Comparison of ENCODE assay signal across 12 mouse cellular contexts in the genomic region with DNA sequence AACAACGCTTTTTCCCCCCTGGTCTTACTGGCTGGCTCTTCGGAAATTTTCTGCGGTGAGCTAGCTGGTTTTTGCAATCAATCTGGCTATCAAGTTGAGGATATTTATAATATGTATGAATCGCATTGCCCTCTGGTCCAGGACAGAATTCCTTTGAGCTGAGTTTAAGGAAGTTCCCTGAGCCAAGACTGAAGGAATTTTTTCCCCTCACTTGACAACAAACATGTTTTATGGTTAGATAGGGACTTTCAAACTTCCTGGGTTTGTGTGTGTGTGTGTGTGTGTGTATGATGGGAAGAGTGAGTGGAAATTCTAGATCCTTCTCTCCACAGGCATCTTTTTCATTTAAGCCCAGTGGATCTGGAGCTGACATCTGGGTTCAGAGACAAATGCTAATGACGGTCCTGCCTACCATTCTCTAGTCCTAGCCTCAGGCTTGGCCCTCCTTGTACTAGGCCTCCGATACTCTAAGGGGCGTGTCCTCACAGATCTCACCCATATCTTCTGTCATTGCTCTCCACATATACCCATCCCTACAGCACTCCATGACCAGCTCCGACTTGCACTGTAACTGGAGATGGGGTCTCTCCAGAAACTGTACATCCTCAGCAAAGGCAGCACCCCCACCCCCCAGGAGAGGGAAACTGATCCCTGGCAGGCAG. TPM values are rescaled to one million over a fixed set of nuclear protein-coding genes. Genes with fewer than 3 reads are reported as not detected.
DNase-seq lines count a peak whose midpoint lies in the region; ATAC-seq and TF ChIP-seq lines count a peak whose summit lies in the region.
"Had no signal": no experiment of that assay in that cellular context is flagged by ENCODE, and none has a peak within 500 bp of the region (broad histone marks: within the 10 kb centered on the region; RNA-seq: fewer than 3 reads in every experiment).

No protein-coding gene starts in this region.

- ATAC-seq in embryonic facial prominence, embryonic 11.5 days (replicated peaks; ENCODE audit: insufficient number of reproducible peaks, low FRiP score, low TSS enrichment, low read depth), result peak; percentile 25; the same call in 1 of the 2 replicates
- ATAC-seq in stomach, embryonic 15.5 days (ENCODE audit: insufficient read depth, low FRiP score, low read depth), result peak; percentile 67; the same call in 1 of the 2 replicates
- ATAC-seq in stomach, postnatal 0 days (ENCODE audit: low FRiP score, low TSS enrichment), result no peak
- ATAC-seq in limb, embryonic 13.5 days (ENCODE audit: low FRiP score, low read depth), result peak; percentile 60
- ATAC-seq: forebrain, embryonic 13.5 days had no signal

- no peak overlapping the region for H3K4me3 ChIP-seq in embryonic facial prominence, embryonic 11.5 days (ENCODE audit: low read depth, low read length)
- no peak overlapping the region for H3K4me3 ChIP-seq in embryonic facial prominence, embryonic 10.5 days
- H3K4me3 ChIP-seq in stomach, embryonic 15.5 days (replicated peaks), result no peak overlapping the region
- H3K4me3 ChIP-seq in stomach, postnatal 0 days (ENCODE audit: low read depth, low read length), result no peak overlapping the region
- H3K4me3 ChIP-seq in limb, embryonic 13.5 days, result no peak overlapping the region
- H3K4me3 ChIP-seq: forebrain, embryonic 13.5 days; neural tube, embryonic 13.5 days had no signal

- WGBS in embryonic facial prominence, embryonic 11.5 days, result 57% methylated on average over 8 of the region's 8 CpGs
- 62% methylated on average over 8 of the region's 8 CpGs for WGBS in embryonic facial prominence, embryonic 10.5 days
- WGBS in stomach, embryonic 15.5 days, result 39% methylated on average over 8 of the region's 8 CpGs
- WGBS in stomach, postnatal 0 days, result 36% methylated on average over 8 of the region's 8 CpGs
- WGBS in limb, embryonic 13.5 days, result 52% methylated on average over 8 of the region's 8 CpGs

- H3K36me3 ChIP-seq in embryonic facial prominence, embryonic 11.5 days (replicated peaks; ENCODE audit: control insufficient read depth, insufficient read depth, low read depth, low read length), result peaks cover 3% of the 10 kb centered on the region; the same call in 1 of the 2 replicates
- peaks cover 9% of the 10 kb centered on the region for H3K36me3 ChIP-seq in embryonic facial prominence, embryonic 10.5 days (replicated peaks)
- H3K36me3 ChIP-seq in stomach, embryonic 15.5 days, result no peaks in the 10 kb centered on the region
- H3K36me3 ChIP-seq in stomach, postnatal 0 days (ENCODE audit: control insufficient read depth, insufficient read depth, low read length), result peaks cover 2% of the 10 kb centered on the region; the same call in 1 of the 2 replicates
- peaks cover 5% of the 10 kb centered on the region for H3K36me3 ChIP-seq in limb, embryonic 13.5 days
- H3K36me3 ChIP-seq: neural tube, embryonic 13.5 days had no signal

- no peaks in the 10 kb centered on the region for H3K4me1 ChIP-seq in embryonic facial prominence, embryonic 11.5 days (ENCODE audit: control insufficient read depth, insufficient read depth, low read length)
- peaks cover 35% of the 10 kb centered on the region for H3K4me1 ChIP-seq in embryonic facial prominence, embryonic 10.5 days
- H3K4me1 ChIP-seq in stomach, embryonic 15.5 days, result peaks cover 4% of the 10 kb centered on the region
- no peaks in the 10 kb centered on the region for H3K4me1 ChIP-seq in stomach, postnatal 0 days (replicated peaks; ENCODE audit: control insufficient read depth, insufficient read depth)
- H3K4me1 ChIP-seq in limb, embryonic 13.5 days, result peaks cover 16% of the 10 kb centered on the region

- H3K9me3 ChIP-seq in embryonic facial prominence, embryonic 11.5 days (replicated peaks; ENCODE audit: control insufficient read depth, low read length), result no peaks in the 10 kb centered on the region
- H3K9me3 ChIP-seq in embryonic facial prominence, embryonic 10.5 days, result no peaks in the 10 kb centered on the region
- no peaks in the 10 kb centered on the region for H3K9me3 ChIP-seq in stomach, embryonic 15.5 days
- no peaks in the 10 kb centered on the region for H3K9me3 ChIP-seq in stomach, postnatal 0 days (ENCODE audit: control insufficient read depth, low read length)
- H3K9me3 ChIP-seq in limb, embryonic 13.5 days, result no peaks in the 10 kb centered on the region; the same call in 1 of the 2 replicates
- H3K9me3 ChIP-seq: forebrain, embryonic 13.5 days; neural tube, embryonic 13.5 days had no signal

- no peak overlapping the region; the same call in 1 of the 2 replicates for H3K9ac ChIP-seq in embryonic facial prominence, embryonic 11.5 days (replicated peaks; ENCODE audit: low read length)
- H3K9ac ChIP-seq in stomach, embryonic 15.5 days, result no peak overlapping the region
- no peak overlapping the region for H3K9ac ChIP-seq in stomach, postnatal 0 days (ENCODE audit: low read length)
- no peak overlapping the region for H3K9ac ChIP-seq in limb, embryonic 13.5 days
- H3K9ac ChIP-seq: forebrain, embryonic 13.5 days; hindbrain, embryonic 14.5 days had no signal

- no peak overlapping the region for H3K4me2 ChIP-seq in embryonic facial prominence, embryonic 11.5 days (ENCODE audit: low read depth, low read length)
- no peak overlapping the region for H3K4me2 ChIP-seq in stomach, embryonic 15.5 days
- no peak overlapping the region for H3K4me2 ChIP-seq in stomach, postnatal 0 days (replicated peaks; ENCODE audit: low read depth)
- H3K4me2 ChIP-seq in limb, embryonic 13.5 days (replicated peaks), result no peak overlapping the region
- H3K4me2 ChIP-seq: forebrain, embryonic 13.5 days; hindbrain, embryonic 14.5 days; neural tube, embryonic 13.5 days had no signal

- no peak for DNase-seq in embryonic facial prominence, embryonic 11.5 days (ENCODE audit: low spot score)
- no peak for DNase-seq in embryonic facial prominence, embryonic 10.5 days (ENCODE audit: low spot score)
- no peak for DNase-seq in stomach, postnatal 0 days (ENCODE audit: low spot score)
- no peak for DNase-seq in left cerebral cortex, adult 9 months (ENCODE audit: low spot score in 2 of 2)
- DNase-seq in testis, postnatal 14 days (ENCODE audit: low spot score), result no peak
- no peak for DNase-seq in right cerebral cortex, adult 18-20 months

- no peak for TF ChIP-seq EP300 in stomach, postnatal 0 days (optimal IDR thresholded peaks at IDR 0.05)

- H3K27me3 ChIP-seq in embryonic facial prominence, embryonic 11.5 days (ENCODE audit: control insufficient read depth, insufficient read depth, low read length), result no peaks in the 10 kb centered on the region
- H3K27me3 ChIP-seq in embryonic facial prominence, embryonic 10.5 days (replicated peaks; ENCODE audit: low read depth, poor library complexity, severe bottlenecking), result peaks cover 17% of the 10 kb centered on the region
- no peaks in the 10 kb centered on the region for H3K27me3 ChIP-seq in stomach, embryonic 15.5 days (replicated peaks)
- H3K27me3 ChIP-seq in stomach, postnatal 0 days (ENCODE audit: control insufficient read depth, insufficient read depth, low read length), result no peaks in the 10 kb centered on the region
- H3K27me3 ChIP-seq in limb, embryonic 13.5 days, result peaks cover 6% of the 10 kb centered on the region; the same call in 1 of the 2 replicates
- H3K27me3 ChIP-seq: CH12.LX; forebrain, embryonic 13.5 days; neural tube, embryonic 13.5 days had no signal

- H3K27ac ChIP-seq in embryonic facial prominence, embryonic 11.5 days (replicated peaks; ENCODE audit: low read depth, low read length), result no peak overlapping the region
- no peak overlapping the region for H3K27ac ChIP-seq in embryonic facial prominence, embryonic 10.5 days (replicated peaks)
- H3K27ac ChIP-seq in stomach, embryonic 15.5 days, result 0 out of 2 replicates have a peak overlapping the region, but pooled peaks have one; percentile 21
- no peak overlapping the region for H3K27ac ChIP-seq in stomach, postnatal 0 days (replicated peaks)
- H3K27ac ChIP-seq in limb, embryonic 13.5 days, result no peak overlapping the region
- H3K27ac ChIP-seq: forebrain, embryonic 13.5 days; hindbrain, embryonic 14.5 days; neural tube, embryonic 13.5 days had no signal

- TF ChIP-seq CTCF in stomach, postnatal 0 days (IDR thresholded peaks at IDR 0.05; ENCODE audit: low read depth), result no peak

RNA-seq across cellular contexts. Expression of gene Islr2, which starts 10.5 kb away (rescaled TPM):
- 5.4 and 5.8 TPM in 2 replicates for polyA plus RNA-seq in embryonic facial prominence, embryonic 11.5 days (2014; fragmentation: Nextera tagmentation; extraction: Ambion mirVana)
- polyA plus RNA-seq in embryonic facial prominence, embryonic 10.5 days (2016; fragmentation: Nextera tagmentation; extraction: Ambion mirVana), result 1.5 and 2.2 TPM in 2 replicates
- 1.5 and 1.7 TPM in 2 replicates for polyA plus RNA-seq in stomach, embryonic 15.5 days (2015; fragmentation: Nextera tagmentation; extraction: Ambion mirVana)
- polyA plus RNA-seq in stomach, postnatal 0 days (2015; fragmentation: Nextera tagmentation; extraction: Ambion mirVana), result 0.45 and 0.69 TPM in 2 replicates
- 2.0 and 2.1 TPM in 2 replicates for polyA plus RNA-seq in limb, embryonic 13.5 days (2015; fragmentation: Nextera tagmentation; extraction: Ambion mirVana)

RNA-seq across cellular contexts. Expression of gene Islr, which starts 10.5 kb away (rescaled TPM):
- polyA plus RNA-seq in embryonic facial prominence, embryonic 11.5 days (2014; fragmentation: Nextera tagmentation; extraction: Ambion mirVana), result 24.6 and 26.7 TPM in 2 replicates
- 13.8 and 18.2 TPM in 2 replicates for polyA plus RNA-seq in embryonic facial prominence, embryonic 10.5 days (2016; fragmentation: Nextera tagmentation; extraction: Ambion mirVana)
- polyA plus RNA-seq in stomach, embryonic 15.5 days (2015; fragmentation: Nextera tagmentation; extraction: Ambion mirVana), result 105 and 114 TPM in 2 replicates
- 46.5 and 58.7 TPM in 2 replicates for polyA plus RNA-seq in stomach, postnatal 0 days (2015; fragmentation: Nextera tagmentation; extraction: Ambion mirVana)
- 207 and 210 TPM in 2 replicates for polyA plus RNA-seq in limb, embryonic 13.5 days (2015; fragmentation: Nextera tagmentation; extraction: Ambion mirVana)

RNA-seq across cellular contexts. Expression of gene Pml, which starts 34.9 kb away (rescaled TPM):
- 13.5 and 14.5 TPM in 2 replicates for polyA plus RNA-seq in embryonic facial prominence, embryonic 11.5 days (2014; fragmentation: Nextera tagmentation; extraction: Ambion mirVana)
- polyA plus RNA-seq in embryonic facial prominence, embryonic 10.5 days (2016; fragmentation: Nextera tagmentation; extraction: Ambion mirVana), result 17.2 and 17.6 TPM in 2 replicates
- 15.5 and 19.6 TPM in 2 replicates for polyA plus RNA-seq in stomach, embryonic 15.5 days (2015; fragmentation: Nextera tagmentation; extraction: Ambion mirVana)
- 5.2 and 6.7 TPM in 2 replicates for polyA plus RNA-seq in stomach, postnatal 0 days (2015; fragmentation: Nextera tagmentation; extraction: Ambion mirVana)
- polyA plus RNA-seq in limb, embryonic 13.5 days (2015; fragmentation: Nextera tagmentation; extraction: Ambion mirVana), result 15.3 and 18.2 TPM in 2 replicates

RNA-seq across cellular contexts. Expression of gene Stoml1, which starts 38.3 kb away (rescaled TPM):
- polyA plus RNA-seq in embryonic facial prominence, embryonic 11.5 days (2014; fragmentation: Nextera tagmentation; extraction: Ambion mirVana), result 20.1 and 22.2 TPM in 2 replicates
- 28.4 and 30.2 TPM in 2 replicates for polyA plus RNA-seq in embryonic facial prominence, embryonic 10.5 days (2016; fragmentation: Nextera tagmentation; extraction: Ambion mirVana)
- polyA plus RNA-seq in stomach, embryonic 15.5 days (2015; fragmentation: Nextera tagmentation; extraction: Ambion mirVana), result 24.1 and 30.0 TPM in 2 replicates
- 19.9 and 20.4 TPM in 2 replicates for polyA plus RNA-seq in stomach, postnatal 0 days (2015; fragmentation: Nextera tagmentation; extraction: Ambion mirVana)
- polyA plus RNA-seq in limb, embryonic 13.5 days (2015; fragmentation: Nextera tagmentation; extraction: Ambion mirVana), result 44.2 and 45.6 TPM in 2 replicates
